Comparison of ENCODE assay signal across 8 mouse cellular contexts in genomic region chr6:87876068-87876643, GRCm38 (mm10). TPM values are rescaled to one million over a fixed set of nuclear protein-coding genes. Genes with fewer than 3 reads are reported as not detected.
DNase-seq lines count a peak whose midpoint lies in the region; ATAC-seq lines count a peak whose summit lies in the region.

No protein-coding gene starts in this region.

- no peaks in the 10 kb centered on the region for H3K4me1 ChIP-seq in kidney, embryonic 14.5 days (ENCODE audit: control insufficient read depth, insufficient read depth, low read length)
- H3K4me1 ChIP-seq in heart, embryonic 10.5 days, result peaks cover 6% of the 10 kb centered on the region; the same call in 1 of the 2 replicates
- peaks cover 5% of the 10 kb centered on the region for H3K4me1 ChIP-seq in limb, embryonic 10.5 days

- ATAC-seq in kidney, embryonic 14.5 days (ENCODE audit: low FRiP score, low TSS enrichment), result no peak
- 0 out of 2 replicates have a peak, but pooled peaks have one; percentile 23 for ATAC-seq in neutrophil, adult 5-6 weeks (ENCODE audit: extremely low read depth, insufficient number of reproducible peaks, low FRiP score, poor library complexity, severe bottlenecking)
- ATAC-seq in activated CD4-positive, CD25-positive, alpha-beta regulatory T cell, adult 4 months, result no peak

- H3K36me3 ChIP-seq in kidney, embryonic 14.5 days (ENCODE audit: control insufficient read depth, insufficient read depth, low read length), result no peaks in the 10 kb centered on the region
- no peaks in the 10 kb centered on the region for H3K36me3 ChIP-seq in heart, embryonic 10.5 days
- no peaks in the 10 kb centered on the region for H3K36me3 ChIP-seq in limb, embryonic 10.5 days

- no peak overlapping the region for H3K4me2 ChIP-seq in kidney, embryonic 14.5 days (replicated peaks; ENCODE audit: low read depth, low read length)

- H3K4me3 ChIP-seq in kidney, embryonic 14.5 days (ENCODE audit: low read length), result no peak overlapping the region
- H3K4me3 ChIP-seq in heart, embryonic 10.5 days, result no peak overlapping the region
- H3K4me3 ChIP-seq in limb, embryonic 10.5 days, result no peak overlapping the region

- H3K9me3 ChIP-seq in kidney, embryonic 14.5 days (ENCODE audit: control insufficient read depth, low read length), result no peaks in the 10 kb centered on the region
- H3K9me3 ChIP-seq in heart, embryonic 10.5 days, result no peaks in the 10 kb centered on the region
- H3K9me3 ChIP-seq in limb, embryonic 10.5 days (replicated peaks), result no peaks in the 10 kb centered on the region

- no peak overlapping the region for H3K27ac ChIP-seq in kidney, embryonic 14.5 days (ENCODE audit: low read depth, low read length)
- peak overlapping the region; percentile 49; the same call in 1 of the 2 replicates for H3K27ac ChIP-seq in heart, embryonic 10.5 days
- H3K27ac ChIP-seq in limb, embryonic 10.5 days, result peak overlapping the region; percentile 72; the same call in 1 of the 2 replicates

- H3K9ac ChIP-seq in kidney, embryonic 14.5 days (ENCODE audit: low read depth, low read length), result no peak overlapping the region

- WGBS in kidney, embryonic 14.5 days, result 69% methylated on average over 13 of the region's 13 CpGs
- 67% methylated on average over 13 of the region's 13 CpGs for WGBS in heart, embryonic 10.5 days
- 76% methylated on average over 13 of the region's 13 CpGs for WGBS in limb, embryonic 10.5 days

- H3K27me3 ChIP-seq in kidney, embryonic 14.5 days (ENCODE audit: control insufficient read depth, insufficient read depth, low read length), result no peaks in the 10 kb centered on the region
- H3K27me3 ChIP-seq in heart, embryonic 10.5 days (ENCODE audit: insufficient read depth, poor library complexity, severe bottlenecking), result no peaks in the 10 kb centered on the region
- no peaks in the 10 kb centered on the region for H3K27me3 ChIP-seq in limb, embryonic 10.5 days (ENCODE audit: low read depth, poor library complexity, severe bottlenecking)

- peak; percentile 69 for DNase-seq in kidney, adult 11 months
- DNase-seq in heart, embryonic 10.5 days (ENCODE audit: low spot score), result no peak
- peak; percentile 39 for DNase-seq in limb, embryonic 10.5 days (ENCODE audit: low spot score)
- no peak for DNase-seq in left cerebral cortex, adult 11 months (ENCODE audit: low spot score)
- DNase-seq in cerebellum, adult 8-10 months, result no peak

RNA-seq across cellular contexts. Expression of gene Copg1, which starts 11.5 kb away (rescaled TPM):
- 84.6 and 156 TPM in 2 replicates for polyA plus RNA-seq in kidney, embryonic 14.5 days (2014; fragmentation: Nextera tagmentation; extraction: Ambion mirVana)
- polyA plus RNA-seq in heart, embryonic 10.5 days (2016; fragmentation: Nextera tagmentation; extraction: Ambion mirVana), result 173 and 179 TPM in 2 replicates
- 153 and 174 TPM in 2 replicates for polyA plus RNA-seq in limb, embryonic 10.5 days (2016; fragmentation: Nextera tagmentation; extraction: Ambion mirVana)
- total RNA-seq in neutrophil, adult 5-6 weeks (2017), result 67.4 and 77.5 TPM in 2 replicates
- 10 to 100 TPM; 62.2 to 64.2 TPM for polyA plus RNA-seq in activated CD4-positive, CD25-positive, alpha-beta regulatory T cell, adult 4 months (2017; shearing (Covaris generic))

RNA-seq across cellular contexts. Expression of gene Cnbp, which starts 25.2 kb away (rescaled TPM):
- 1,222 and 1,346 TPM in 2 replicates for polyA plus RNA-seq in kidney, embryonic 14.5 days (2014; fragmentation: Nextera tagmentation; extraction: Ambion mirVana)
- 999 and 1,260 TPM in 2 replicates for polyA plus RNA-seq in heart, embryonic 10.5 days (2016; fragmentation: Nextera tagmentation; extraction: Ambion mirVana)
- polyA plus RNA-seq in limb, embryonic 10.5 days (2016; fragmentation: Nextera tagmentation; extraction: Ambion mirVana), result 1,415 and 1,701 TPM in 2 replicates
- total RNA-seq in neutrophil, adult 5-6 weeks (2017), result 523 and 558 TPM in 2 replicates
- 1,000 to 10,000 TPM; 1,007 to 1,067 TPM for polyA plus RNA-seq in activated CD4-positive, CD25-positive, alpha-beta regulatory T cell, adult 4 months (2017; shearing (Covaris generic))

RNA-seq across cellular contexts. Expression of gene Isy1, which starts 37.6 kb away (rescaled TPM):
- 61.5 and 63.5 TPM in 2 replicates for polyA plus RNA-seq in kidney, embryonic 14.5 days (2014; fragmentation: Nextera tagmentation; extraction: Ambion mirVana)
- polyA plus RNA-seq in heart, embryonic 10.5 days (2016; fragmentation: Nextera tagmentation; extraction: Ambion mirVana), result 31.6 and 44.0 TPM in 2 replicates
- 68.8 and 74.0 TPM in 2 replicates for polyA plus RNA-seq in limb, embryonic 10.5 days (2016; fragmentation: Nextera tagmentation; extraction: Ambion mirVana)
- 26.0 and 48.2 TPM in 2 replicates for total RNA-seq in neutrophil, adult 5-6 weeks (2017)
- 100 to 1,000 TPM in 1 of 2 experiments, 10 to 100 TPM in 1; 82.2 to 102 TPM for polyA plus RNA-seq in activated CD4-positive, CD25-positive, alpha-beta regulatory T cell, adult 4 months (2017; shearing (Covaris generic))

RNA-seq across cellular contexts. Expression of gene Hmces, which starts 37.6 kb away (rescaled TPM):
- 53.4 and 60.4 TPM in 2 replicates for polyA plus RNA-seq in kidney, embryonic 14.5 days (2014; fragmentation: Nextera tagmentation; extraction: Ambion mirVana)
- 34.8 and 44.5 TPM in 2 replicates for polyA plus RNA-seq in heart, embryonic 10.5 days (2016; fragmentation: Nextera tagmentation; extraction: Ambion mirVana)
- 72.7 and 81.9 TPM in 2 replicates for polyA plus RNA-seq in limb, embryonic 10.5 days (2016; fragmentation: Nextera tagmentation; extraction: Ambion mirVana)
- 41.1 and 63.9 TPM in 2 replicates for total RNA-seq in neutrophil, adult 5-6 weeks (2017)
- 10 to 100 TPM; 50.1 to 55.2 TPM for polyA plus RNA-seq in activated CD4-positive, CD25-positive, alpha-beta regulatory T cell, adult 4 months (2017; shearing (Covaris generic))

RNA-seq across cellular contexts. Expression of gene Gm45140, which starts 40.6 kb away (rescaled TPM):
- polyA plus RNA-seq in kidney, embryonic 14.5 days (2014; fragmentation: Nextera tagmentation; extraction: Ambion mirVana), result 3.4 and 5.4 TPM in 2 replicates
- 2.3 and 2.5 TPM in 2 replicates for polyA plus RNA-seq in heart, embryonic 10.5 days (2016; fragmentation: Nextera tagmentation; extraction: Ambion mirVana)
- 2.7 and 3.6 TPM in 2 replicates for polyA plus RNA-seq in limb, embryonic 10.5 days (2016; fragmentation: Nextera tagmentation; extraction: Ambion mirVana)
- 17.8 and 23.3 TPM in 2 replicates for total RNA-seq in neutrophil, adult 5-6 weeks (2017)
- 1 to 10 TPM; 2.5 to 3.6 TPM for polyA plus RNA-seq in activated CD4-positive, CD25-positive, alpha-beta regulatory T cell, adult 4 months (2017; shearing (Covaris generic))

Comparison
In these comparisons a context has a peak if more than half of its experiments do, and no peak if none do; other contexts are left out.
1. DNase-seq: peak in kidney, adult 11 months (single experiment) and limb, embryonic 10.5 days (single experiment); none in heart, embryonic 10.5 days (single experiment), left cerebral cortex, adult 11 months (single experiment) and cerebellum, adult 8-10 months (single experiment).